Mouse (Mus musculus) neural tube, embryonic 13.5 days (tissue): ENCODE results near the gene Zfp36. TPM values are rescaled to one million over a fixed set of nuclear protein-coding genes. Genes with fewer than 3 reads are reported as not detected.

Source experiments
- ATAC-seq: fragments of 200-750 bp; cut with Nextera tagmentation; 2 replicates; pipeline ENCODE4 v1.8.0; 2017; ENCODE audit warnings: low read depth, mild to moderate bottlenecking, moderate TSS enrichment, moderate library complexity
- H3K27ac ChIP-seq: fragments of 300-500 bp; sonication (generic); replicated peaks from 2 replicates; pipeline ENCODE4 v1.5.1; 2015; ENCODE audit warnings: moderate library complexity, mild to moderate bottlenecking, inconsistent platforms
- H3K27me3 ChIP-seq: fragments of 300-500 bp; sonication (generic); 2 replicates; pipeline ENCODE4 v1.6.1; 2015; ENCODE audit warnings: mild to moderate bottlenecking, inconsistent platforms
- H3K36me3 ChIP-seq: fragments of 300-500 bp; sonication (generic); 2 replicates; pipeline ENCODE4 v1.6.1; 2015; ENCODE audit warnings: mild to moderate bottlenecking, inconsistent platforms
- H3K4me1 ChIP-seq: fragments of 300-500 bp; sonication (generic); replicated peaks from 2 replicates; pipeline ENCODE4 v1.6.1; 2015; ENCODE audit warnings: inconsistent platforms
- H3K4me2 ChIP-seq: fragments of 300-500 bp; sonication (generic); 2 replicates; pipeline ENCODE4 v1.6.1; 2015; ENCODE audit warnings: inconsistent platforms, mild to moderate bottlenecking, moderate library complexity
- H3K4me3 ChIP-seq: fragments of 300-500 bp; sonication (generic); 2 replicates; pipeline ENCODE4 v1.5.1; 2015; ENCODE audit warnings: mild to moderate bottlenecking, inconsistent platforms
- H3K9ac ChIP-seq: fragments of 300-500 bp; sonication (generic); 2 replicates; pipeline ENCODE4 v1.6.1; 2015; ENCODE audit warnings: moderate library complexity, mild to moderate bottlenecking, inconsistent platforms
- H3K9me3 ChIP-seq: fragments of 300-500 bp; sonication (generic); 2 replicates; pipeline ENCODE4 v1.6.1; 2016; ENCODE audit warnings: inconsistent platforms
- WGBS: fragments of 180-500 bp; shearing (Covaris S2); methylation state at CpG from one replicate; pipeline ENCODE4 v1.1.7; 2015; 5-methylcytosine and 5-hydroxymethylcytosine counted together
- polyA plus RNA-seq: library from polyadenylated mRNA; unstranded; fragments of >200 nt; fragmentation: Nextera tagmentation; extraction: Ambion mirVana; gene quantifications from 2 replicates; pipeline ENCODE4 v1.2.1, GENCODE M21; 2015

Zfp36 gene
- polyA plus RNA-seq, 1 experiment from 2014 or later = 4.9 TPM

DNA sequence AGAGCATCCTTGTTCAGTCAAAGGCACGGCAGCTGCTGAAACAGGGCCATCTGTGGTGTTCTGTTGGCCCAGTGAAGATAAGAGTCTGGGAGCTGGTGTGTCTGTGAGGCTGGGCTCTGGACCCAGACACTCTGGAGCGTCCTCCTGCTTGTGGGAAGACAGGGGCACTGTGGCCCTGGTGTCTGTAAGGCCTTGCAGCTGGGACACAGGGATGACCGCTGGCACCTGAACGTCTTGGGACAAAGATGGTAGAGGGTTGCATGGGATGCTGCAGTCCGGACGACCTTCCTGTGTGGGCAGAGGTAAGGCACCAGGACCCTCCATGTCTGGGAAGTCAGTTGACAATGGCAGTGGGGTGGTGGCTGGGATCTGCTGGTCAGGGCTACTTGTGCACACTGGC is 19.8 kb downstream of the Zfp36 start:
- Histone ChIP-seq H3K27ac (no peak overlapping the region), H3K9ac (no peak overlapping the region), H3K4me3 (no peak overlapping the region), H3K4me1 (peaks cover 24% of the 10 kb centered on the region), H3K9me3 (no peaks in the 10 kb centered on the region), H3K36me3 (peaks cover 65% of the 10 kb centered on the region), H3K27me3 (no peaks in the 10 kb centered on the region), H3K4me2 (no peak overlapping the region)
- ATAC-seq = no peak
- 92% methylated on average over 6 of the region's 6 CpGs for WGBS

GRCm38 (mm10) chr7:28359854-28360253 is 20.2 kb downstream of the Zfp36 start:
- H3K4me2 ChIP-seq = no peak overlapping the region
- no peak overlapping the region for H3K9ac ChIP-seq
- no peak overlapping the region for H3K4me3 ChIP-seq
- H3K36me3 ChIP-seq = peaks cover 64% of the 10 kb centered on the region
- WGBS = 91% methylated on average over 10 of the region's 10 CpGs
- no peaks in the 10 kb centered on the region for H3K9me3 ChIP-seq
- H3K27me3 ChIP-seq = no peaks in the 10 kb centered on the region
- no peak for ATAC-seq
- peaks cover 24% of the 10 kb centered on the region for H3K4me1 ChIP-seq
- H3K27ac ChIP-seq = no peak overlapping the region

GRCm38 (mm10) chr7:28358431-28358830 is 21.6 kb downstream of the Zfp36 start:
- WGBS = 77% methylated on average over 7 of the region's 7 CpGs
- Histone ChIP-seq H3K9ac (peak overlapping the region; percentile 14; the same call in 1 of the 2 replicates), H3K27me3 (no peaks in the 10 kb centered on the region), H3K27ac (0 out of 2 replicates have a peak overlapping the region, but pooled peaks have one; percentile 52), H3K9me3 (no peaks in the 10 kb centered on the region), H3K4me1 (peaks cover 24% of the 10 kb centered on the region), H3K36me3 (peaks cover 64% of the 10 kb centered on the region), H3K4me3 (no peak overlapping the region), H3K4me2 (no peak overlapping the region)
- ATAC-seq = no peak

DNA sequence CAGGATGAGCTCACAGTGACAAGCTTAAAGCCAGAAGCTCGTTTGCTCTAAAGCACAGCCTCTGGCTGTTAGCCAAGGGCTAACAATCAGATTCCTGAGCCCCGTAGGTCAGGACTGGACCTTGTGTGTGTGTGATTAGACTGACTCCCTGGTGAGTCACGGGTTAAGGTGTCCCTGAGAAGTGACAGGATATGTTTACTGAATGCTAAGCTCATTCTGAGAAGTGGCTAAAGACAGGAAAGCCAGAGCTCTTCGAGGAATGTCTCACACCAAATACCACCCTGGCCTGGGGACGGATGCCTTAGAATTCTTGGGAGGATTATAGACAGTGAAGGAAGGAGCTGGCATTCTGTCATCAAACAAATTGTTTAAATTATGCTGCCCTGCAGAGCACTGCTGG is 22.1 kb downstream of the Zfp36 start:
- Histone ChIP-seq H3K4me2 (no peak overlapping the region), H3K9ac (peak overlapping the region; percentile 14; the same call in 1 of the 2 replicates), H3K27me3 (no peaks in the 10 kb centered on the region), H3K36me3 (peaks cover 66% of the 10 kb centered on the region), H3K9me3 (no peaks in the 10 kb centered on the region), H3K4me3 (no peak overlapping the region), H3K4me1 (peaks cover 24% of the 10 kb centered on the region), H3K27ac (0 out of 2 replicates have a peak overlapping the region, but pooled peaks have one; percentile 52)
- no peak for ATAC-seq
- 25% methylated on average over 5 of the region's 5 CpGs for WGBS

DNA sequence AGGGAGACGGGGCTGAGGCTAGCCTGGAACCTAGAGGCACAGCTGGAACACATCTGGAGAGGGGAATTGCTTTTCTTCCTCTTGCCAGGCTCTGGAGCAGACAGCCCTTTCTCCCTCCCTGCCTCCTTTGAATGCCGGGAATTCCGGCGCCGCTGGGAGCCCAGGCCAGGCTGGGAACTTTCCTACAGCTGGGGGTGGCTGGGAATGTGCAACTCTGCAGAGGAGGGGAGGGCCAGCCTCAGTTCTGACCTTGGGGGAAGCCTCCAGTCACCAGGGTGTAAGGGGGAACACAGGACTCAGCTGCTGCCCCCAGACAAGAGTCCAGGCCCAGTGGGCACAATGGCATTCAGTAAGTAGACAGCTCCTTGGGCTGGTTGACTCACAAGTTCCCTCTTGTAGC is 23.1 kb downstream of the Zfp36 start:
- WGBS = 2% methylated on average over 5 of the region's 5 CpGs
- peak; percentile 37; the same call in 1 of the 2 replicates for ATAC-seq
- Histone ChIP-seq H3K4me1 (peaks cover 26% of the 10 kb centered on the region), H3K27ac (peak overlapping the region; percentile 34; the same call in 1 of the 2 replicates), H3K36me3 (peaks cover 65% of the 10 kb centered on the region), H3K9me3 (no peaks in the 10 kb centered on the region), H3K4me3 (no peak overlapping the region), H3K9ac (0 out of 2 replicates have a peak overlapping the region, but pooled peaks have one; percentile 10), H3K27me3 (no peaks in the 10 kb centered on the region), H3K4me2 (no peak overlapping the region)

- Histone ChIP-seq H3K9me3 (no peaks in the 10 kb centered on the region), H3K27ac (no peak overlapping the region), H3K27me3 (no peaks in the 10 kb centered on the region), H3K9ac (no peak overlapping the region), H3K4me3 (no peak overlapping the region), H3K36me3 (peaks cover 52% of the 10 kb centered on the region), H3K4me2 (no peak overlapping the region), H3K4me1 (peaks cover 36% of the 10 kb centered on the region)
- WGBS = 92% methylated on average over 3 of the region's 3 CpGs
- ATAC-seq = no peak
These were observed 24.8 kb downstream of the Zfp36 start for GRCm38 (mm10) chr7:28355221-28355620.

DNA sequence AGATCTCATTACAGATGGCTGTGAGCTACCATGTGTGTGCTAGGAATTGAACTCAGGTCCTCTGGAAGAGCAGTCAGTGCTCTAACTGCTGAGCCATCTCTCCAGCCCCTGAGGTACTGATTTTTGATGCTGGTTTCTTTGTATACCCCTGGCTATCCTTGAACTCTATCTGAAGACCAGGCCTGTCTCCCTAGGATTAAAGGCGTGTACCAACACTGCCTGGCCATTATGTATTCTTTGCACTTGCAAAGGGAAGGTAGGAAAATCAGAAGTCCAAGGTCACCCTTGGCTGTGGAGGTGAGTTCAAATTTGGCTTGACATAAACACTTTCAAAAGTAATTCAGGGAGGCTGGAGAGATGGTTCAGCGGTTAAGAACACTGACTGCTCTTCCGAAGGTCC is 25.5 kb downstream of the Zfp36 start:
- H3K4me2 ChIP-seq = no peak overlapping the region
- H3K9ac ChIP-seq = no peak overlapping the region
- peaks cover 41% of the 10 kb centered on the region for H3K4me1 ChIP-seq
- H3K9me3 ChIP-seq = no peaks in the 10 kb centered on the region
- H3K27me3 ChIP-seq = no peaks in the 10 kb centered on the region
- peaks cover 45% of the 10 kb centered on the region for H3K36me3 ChIP-seq
- WGBS = 91% methylated on average over 3 of the region's 3 CpGs
- H3K4me3 ChIP-seq = no peak overlapping the region
- no peak for ATAC-seq
- no peak overlapping the region for H3K27ac ChIP-seq

DNA sequence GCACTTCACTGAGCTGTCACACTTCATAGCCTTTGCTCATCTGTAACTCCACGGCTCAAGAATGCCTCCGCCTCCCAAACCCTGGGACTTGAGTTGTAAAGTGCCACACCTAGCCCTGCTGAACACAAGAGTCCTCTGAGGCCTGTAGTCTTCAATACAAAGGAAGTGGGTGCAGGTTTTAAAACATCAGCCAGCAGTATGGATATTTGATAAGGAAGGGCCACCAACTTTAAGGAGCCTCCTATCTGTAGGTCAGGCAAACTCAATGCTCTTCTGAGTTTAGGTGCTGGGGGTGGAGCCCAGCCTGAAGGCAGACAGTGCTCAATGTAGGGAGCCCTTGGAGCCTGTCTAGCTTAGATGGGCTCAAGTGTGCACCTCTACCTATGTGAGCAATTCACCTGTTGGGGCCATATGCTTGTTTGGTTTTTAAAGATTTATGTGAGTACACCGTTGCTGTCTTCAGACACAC is 25.9 kb downstream of the Zfp36 start:
- H3K27ac ChIP-seq = no peak overlapping the region
- 85% methylated on average over 3 of the region's 3 CpGs for WGBS
- H3K9ac ChIP-seq = no peak overlapping the region
- no peak overlapping the region for H3K4me2 ChIP-seq
- ATAC-seq = no peak
- no peaks in the 10 kb centered on the region for H3K9me3 ChIP-seq
- H3K36me3 ChIP-seq = peaks cover 41% of the 10 kb centered on the region
- H3K4me1 ChIP-seq = peaks cover 43% of the 10 kb centered on the region
- no peak overlapping the region for H3K4me3 ChIP-seq
- H3K27me3 ChIP-seq = no peaks in the 10 kb centered on the region

GRCm38 (mm10) chr7:28353267-28353666 is 26.8 kb downstream of the Zfp36 start:
- Histone ChIP-seq H3K4me2 (no peak overlapping the region), H3K9me3 (no peaks in the 10 kb centered on the region), H3K27ac (no peak overlapping the region), H3K36me3 (peaks cover 37% of the 10 kb centered on the region), H3K27me3 (no peaks in the 10 kb centered on the region), H3K4me1 (peaks cover 35% of the 10 kb centered on the region), H3K4me3 (no peak overlapping the region), H3K9ac (no peak overlapping the region)
- WGBS = 97% methylated on average over 2 of the region's 2 CpGs
- no peak for ATAC-seq

DNA sequence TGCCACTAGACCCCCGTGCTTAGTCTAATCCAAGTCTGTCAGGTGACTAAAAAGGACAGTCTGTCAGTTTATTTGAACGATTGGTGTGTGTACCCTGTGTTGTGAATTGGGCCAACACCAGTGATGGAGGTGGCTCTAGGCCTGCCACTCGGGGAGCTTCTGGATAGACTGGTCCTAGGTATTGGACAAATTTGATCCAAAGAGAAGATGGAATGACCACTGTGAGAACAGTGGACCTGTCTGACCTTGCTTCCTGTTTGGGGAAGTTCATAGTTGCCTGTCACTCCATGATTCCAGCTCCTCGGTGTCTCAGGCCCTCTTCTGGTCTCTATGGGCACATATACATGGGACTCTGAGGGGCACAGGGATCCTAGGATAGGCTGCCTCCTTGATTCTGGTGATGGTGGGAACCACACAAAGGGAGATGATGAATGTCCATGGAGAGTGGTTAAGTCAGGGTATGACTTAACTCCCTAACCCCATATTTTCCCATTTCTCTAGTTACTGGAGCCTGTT is 28.3 kb downstream of the Zfp36 start:
- Histone ChIP-seq H3K9me3 (no peaks in the 10 kb centered on the region), H3K4me3 (peak overlapping the region; percentile 67), H3K4me1 (peaks cover 22% of the 10 kb centered on the region), H3K9ac (peak overlapping the region; percentile 95), H3K27me3 (no peaks in the 10 kb centered on the region), H3K36me3 (peaks cover 37% of the 10 kb centered on the region), H3K4me2 (peak overlapping the region; percentile 93), H3K27ac (no peak overlapping the region)
- WGBS = 46% methylated on average over 4 of the region's 4 CpGs
- no peak for ATAC-seq

- Histone ChIP-seq H3K9ac (peak within 1 kb of the TSS; percentile 95), H3K9me3 (no peaks in the 10 kb centered on the region), H3K4me3 (peak within 1 kb of the TSS; percentile 67), H3K27me3 (no peaks in the 10 kb centered on the region), H3K27ac (peak within 1 kb of the TSS; percentile 92), H3K4me2 (peak within 1 kb of the TSS; percentile 93), H3K4me1 (peaks cover 20% of the 10 kb centered on the region), H3K36me3 (peaks cover 36% of the 10 kb centered on the region)
- under 1% methylated on average over 50 of the region's 50 CpGs for WGBS
- peak; percentile 94 for ATAC-seq
These were observed 29.7 kb downstream of the Zfp36 start, which contains the start of gene Rps16 for GRCm38 (mm10) chr7:28350155-28350883. Gene Rps16 (plus strand): TSS chr7:28350652.

- WGBS = 87% methylated on average over 7 of the region's 7 CpGs
These were observed 31.5 kb downstream of the Zfp36 start for GRCm38 (mm10) chr7:28348601-28349000.

More at GRCm38 (mm10) chr7:28348601-28349000, 31.5 kb downstream of the Zfp36 start:
- H3K4me1 ChIP-seq = peaks cover 20% of the 10 kb centered on the region
- H3K9ac ChIP-seq = no peak overlapping the region
- H3K4me2 ChIP-seq = no peak overlapping the region
- no peaks in the 10 kb centered on the region for H3K9me3 ChIP-seq
- ATAC-seq = no peak
- peaks cover 19% of the 10 kb centered on the region for H3K36me3 ChIP-seq
- H3K27ac ChIP-seq = no peak overlapping the region
- H3K27me3 ChIP-seq = no peaks in the 10 kb centered on the region
- H3K4me3 ChIP-seq = no peak overlapping the region
